Mouse (Mus musculus) small intestine, adult 2 months (tissue): ENCODE measurements around the gene Mbtps1.

ENCODE experiments used
- CTCF ChIP-seq: fragments of 200-500 bp; IDR thresholded peaks from 2 replicates; pipeline ENCODE4 v1.5.1; 2012; ENCODE audit warnings: low read depth, mild to moderate bottlenecking, control low read depth, inconsistent platforms, low read length, moderate library complexity, mixed read lengths; ENCODE audit not compliant: insufficient replicate concordance, insufficient read length; ENCODE audit errors: extremely low read depth
- POLR2A ChIP-seq: fragments of 200-500 bp; IDR thresholded peaks from 2 replicates; pipeline ENCODE4 v1.6.1; 2012; ENCODE audit warnings: low read depth, mild to moderate bottlenecking, control low read depth, inconsistent platforms, low read length, moderate library complexity

DNA sequence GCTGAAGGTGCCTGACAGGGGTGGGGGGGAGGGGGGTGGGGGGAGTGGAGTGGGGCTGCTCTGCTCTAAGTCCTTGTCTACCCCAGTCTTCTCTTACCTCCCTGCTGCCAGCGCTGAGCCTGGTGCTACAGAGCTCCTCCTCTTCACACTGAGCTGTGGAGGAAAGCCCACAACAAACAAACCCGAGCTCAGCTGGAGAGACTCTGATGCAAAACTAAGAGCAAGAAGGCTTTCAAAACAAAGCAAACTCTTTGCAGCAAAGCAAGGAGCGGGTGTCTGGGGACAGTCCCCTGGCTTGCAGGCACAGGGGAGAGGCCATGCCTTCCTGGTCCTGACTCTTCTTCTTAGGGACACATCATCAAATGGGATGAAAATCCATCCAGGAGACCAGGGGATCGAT is 11.3 kb upstream of the Mbtps1 start:
- TF ChIP-seq POLR2A (no peak), CTCF (no peak)
